Mouse (Mus musculus) left cerebral cortex, postnatal 36 days (tissue): Measurements from ENCODE around the gene Usb1. TPM values are rescaled to one million over a fixed set of nuclear protein-coding genes. Genes with fewer than 3 reads are reported as not detected.

ENCODE experiments used
- DNase-seq, 2 experiments: peaks; one replicate each; pipeline ENCODE4 v3.0.0; 2021 to 2022; ENCODE audit warnings: low spot score in 2 of 2, mixed read lengths in 1 of 2
- intact Hi-C: fragments of 180-260 bp; cut with DNase I; formaldehyde crosslinking; loops from one replicate; pipeline ENCODE4 v1.15.1; 2025
- total RNA-seq, 2 experiments: library from RNA; stranded (reverse); gene quantifications; 2 replicates each; pipeline ENCODE4 v1.2.3; 2021

Gene Usb1
- total RNA-seq, 2 experiments from 2014 or later: 12.0 to 13.6 TPM

- intact Hi-C loops: loop anchor here (1.0 to 2.0 kb wide), 2 partner anchors 76 to 95 kb away; no protein-coding TSS in a partner anchor
These were observed 846 bp upstream of the Usb1 start for GRCm38 (mm10) chr8:95331156-95331719.

GRCm38 (mm10) chr8:95332437-95333199, 534 bp downstream of the Usb1 start:
- no peak for DNase-seq
- intact Hi-C loops: no loop called here

More at GRCm38 (mm10) chr8:95331156-95331719, 846 bp upstream of the Usb1 start:
- no peak for DNase-seq

GRCm38 (mm10) chr8:95335706-95336105, 3.6 kb downstream of the Usb1 start:
- DNase-seq: no peak
- intact Hi-C loops: no loop called here

GRCm38 (mm10) chr8:95336363-95336762, 4.3 kb downstream of the Usb1 start:
- intact Hi-C loops: no loop called here

GRCm38 (mm10) chr8:95341721-95342120, 9.6 kb downstream of the Usb1 start:
- no peak for DNase-seq
- intact Hi-C loops: loop anchor here (10.0 kb wide), 1 partner anchor 363 kb away; no protein-coding TSS in a partner anchor

More at GRCm38 (mm10) chr8:95336363-95336762, 4.3 kb downstream of the Usb1 start:
- DNase-seq: no peak

GRCm38 (mm10) chr8:95344668-95345067, 12.6 kb downstream of the Usb1 start:
- DNase-seq: no peak
- intact Hi-C loops: loop anchor here (5.0 to 10.0 kb wide), 2 partner anchors 193 to 360 kb away; no protein-coding TSS in a partner anchor

GRCm38 (mm10) chr8:95346643-95347545, 14.8 kb downstream of the Usb1 start:
- intact Hi-C loops: loop anchor here (2.0 to 10.0 kb wide), 3 partner anchors 88 to 358 kb away; partner anchors contain the start of gene Cfap20

GRCm38 (mm10) chr8:95348356-95348755, 16.3 kb downstream of the Usb1 start:
- no peak for DNase-seq
- intact Hi-C loops: loop anchor here (5.0 to 10.0 kb wide), 2 partner anchors 189 to 356 kb away; no protein-coding TSS in a partner anchor

More at GRCm38 (mm10) chr8:95346643-95347545, 14.8 kb downstream of the Usb1 start:
- DNase-seq: peak; percentile 60 to 78

- peak; percentile 75 to 80 for DNase-seq
- intact Hi-C loops: loop anchor here (5.0 to 10.0 kb wide), 2 partner anchors 188 to 356 kb away; no protein-coding TSS in a partner anchor
These were observed 16.9 kb downstream of the Usb1 start for GRCm38 (mm10) chr8:95348811-95349630.

GRCm38 (mm10) chr8:95351461-95351860, 19.4 kb downstream of the Usb1 start:
- no peak for DNase-seq
- intact Hi-C loops: no loop called here

- intact Hi-C loops: no loop called here
- DNase-seq: peak; percentile 71 to 73
These were observed 20.2 kb downstream of the Usb1 start, which contains the start of gene Mmp15 for GRCm38 (mm10) chr8:95352151-95352870. Gene Mmp15, plus strand, starts transcription at chr8:95352268.

GRCm38 (mm10) chr8:95352871-95353866, 21.1 kb downstream of the Usb1 start:
- intact Hi-C loops: no loop called here
- peak; percentile 38 to 50 for DNase-seq

GRCm38 (mm10) chr8:95354606-95355005, 22.5 kb downstream of the Usb1 start:
- intact Hi-C loops: no loop called here
- no peak for DNase-seq

GRCm38 (mm10) chr8:95358550-95359411, 26.7 kb downstream of the Usb1 start:
- intact Hi-C loops: no loop called here
- no peak for DNase-seq

GRCm38 (mm10) chr8:95360181-95361015, 28.3 kb downstream of the Usb1 start:
- intact Hi-C loops: no loop called here

More at GRCm38 (mm10) chr8:95360181-95361015, 28.3 kb downstream of the Usb1 start:
- no peak for DNase-seq
